Mouse (Mus musculus) MEL (cell line): ENCODE data around the gene Kat7. TPM values are rescaled to one million over a fixed set of nuclear protein-coding genes. Genes with fewer than 3 reads are reported as not detected.

Experiments
- DNase-seq: peaks from one replicate; pipeline ENCODE4 v3.0.0; 2011; ENCODE audit warnings: low read depth, low spot score
- H3K27ac ChIP-seq: 2 replicates; pipeline ENCODE4 v1.5.1; 2012; ENCODE audit warnings: low read depth, mild to moderate bottlenecking, control low read depth, low read length, moderate library complexity; ENCODE audit not compliant: control insufficient read depth
- H3K27me3 ChIP-seq, 2 experiments: fragments of 150-350 bp in 1 of 2; sonication (generic) in 1 of 2; 2 replicates each; pipeline ENCODE4 v1.6.1; 2012; ENCODE audit warnings: low read length in 2 of 2, mild to moderate bottlenecking in 2 of 2, improper control_type of control experiment in 1 of 2, moderate library complexity in 1 of 2; ENCODE audit not compliant: insufficient read depth in 2 of 2, control insufficient read depth in 1 of 2
- H3K36me3 ChIP-seq, 2 experiments: 2 replicates each; pipeline ENCODE4 v1.6.1; 2012 to 2014; ENCODE audit warnings: low read length in 2 of 2, improper control_type of control experiment in 1 of 2, inconsistent platforms in 1 of 2, mild to moderate bottlenecking in 1 of 2; ENCODE audit not compliant: insufficient read depth in 2 of 2, control insufficient read depth in 1 of 2
- H3K4me1 ChIP-seq, 2 experiments: fragments of 150-350 bp in 1 of 2; sonication (generic) in 1 of 2; 2 replicates each; pipeline ENCODE4 v1.6.1; 2012; ENCODE audit warnings: low read length in 2 of 2, improper control_type of control experiment in 1 of 2, mild to moderate bottlenecking in 1 of 2; ENCODE audit not compliant: insufficient read depth in 2 of 2, control insufficient read depth in 1 of 2
- H3K4me3 ChIP-seq, 2 experiments: fragments of 150-350 bp in 1 of 2; sonication (generic) in 1 of 2; 2 replicates each; pipeline ENCODE4 v1.5.1; 2012; ENCODE audit warnings: low read depth in 2 of 2, low read length in 2 of 2, mild to moderate bottlenecking in 2 of 2, moderate library complexity in 2 of 2, control low read depth in 1 of 2, improper control_type of control experiment in 1 of 2; ENCODE audit not compliant: control insufficient read depth in 1 of 2, insufficient read depth in 1 of 2
- H3K79me2 ChIP-seq: 2 replicates; pipeline ENCODE4 v1.6.1; 2012; ENCODE audit warnings: mild to moderate bottlenecking, low read length, moderate library complexity; ENCODE audit not compliant: control insufficient read depth, poor library complexity, insufficient read depth
- H3K9ac ChIP-seq: 2 replicates; pipeline ENCODE4 v1.6.1; 2012; ENCODE audit warnings: low read depth, mild to moderate bottlenecking, control low read depth, low read length, moderate library complexity; ENCODE audit not compliant: control insufficient read depth, poor library complexity, severe bottlenecking
- H3K9me3 ChIP-seq: fragments of 150-350 bp; sonication (generic); replicated peaks from 2 replicates; pipeline ENCODE4 v1.6.1; 2012; ENCODE audit warnings: mild to moderate bottlenecking, low read length, improper control_type of control experiment, moderate library complexity; ENCODE audit not compliant: insufficient read depth
- CHD1 ChIP-seq: IDR thresholded peaks from 2 replicates; pipeline ENCODE4 v1.6.1; 2012; ENCODE audit warnings: low read depth, mild to moderate bottlenecking, inconsistent platforms, low read length, improper control_type of control experiment
- CHD2 ChIP-seq: IDR thresholded peaks from 2 replicates; pipeline ENCODE4 v1.6.1; 2011; ENCODE audit warnings: low read length, improper control_type of control experiment
- ELF1 ChIP-seq: IDR thresholded peaks from 2 replicates; pipeline ENCODE4 v1.6.1; 2014; ENCODE audit warnings: low read depth, mild to moderate bottlenecking, inconsistent platforms, low read length, improper control_type of control experiment, moderate library complexity
- EP300 ChIP-seq, 2 experiments: IDR thresholded peaks; 2 replicates each; pipeline ENCODE4 v1.6.1; 2011; ENCODE audit warnings: improper control_type of control experiment in 2 of 2, low read length in 2 of 2, low read depth in 1 of 2, mild to moderate bottlenecking in 1 of 2
- ETS1 ChIP-seq: IDR thresholded peaks from 2 replicates; pipeline ENCODE4 v1.6.1; 2012; ENCODE audit warnings: low read depth, mild to moderate bottlenecking, inconsistent platforms, low read length, improper control_type of control experiment, moderate library complexity
- GABPA ChIP-seq: IDR thresholded peaks from 2 replicates; pipeline ENCODE4 v1.6.1; 2012; ENCODE audit warnings: low read depth, mild to moderate bottlenecking, inconsistent platforms, low read length, improper control_type of control experiment, moderate library complexity
- HCFC1 ChIP-seq: IDR thresholded peaks from 2 replicates; pipeline ENCODE4 v1.6.1; 2012; ENCODE audit warnings: low read depth, mild to moderate bottlenecking, inconsistent platforms, low read length, improper control_type of control experiment, moderate library complexity
- MAFK ChIP-seq: IDR thresholded peaks from 2 replicates; pipeline ENCODE4 v1.6.1; 2011; ENCODE audit warnings: low read depth, mild to moderate bottlenecking, low read length, improper control_type of control experiment, borderline replicate concordance
- MAX ChIP-seq: IDR thresholded peaks from 2 replicates; pipeline ENCODE4 v1.6.1; 2011; ENCODE audit warnings: low read length, improper control_type of control experiment
- MXI1 ChIP-seq: IDR thresholded peaks from 2 replicates; pipeline ENCODE4 v1.6.1; 2011; ENCODE audit warnings: mild to moderate bottlenecking, low read depth, low read length, improper control_type of control experiment
- MYB ChIP-seq: IDR thresholded peaks from 2 replicates; pipeline ENCODE4 v1.6.1; 2011; ENCODE audit warnings: mild to moderate bottlenecking, low read depth, low read length, improper control_type of control experiment
- MYC ChIP-seq: IDR thresholded peaks from 2 replicates; pipeline ENCODE4 v1.6.1; 2011; ENCODE audit warnings: low read depth, mild to moderate bottlenecking, low read length, improper control_type of control experiment, moderate library complexity
- NELFE ChIP-seq: IDR thresholded peaks from 2 replicates; pipeline ENCODE4 v1.6.1; 2011; ENCODE audit warnings: low read depth, low read length, improper control_type of control experiment
- POLR2A ChIP-seq, 2 experiments: IDR thresholded peaks; 2 replicates each; pipeline ENCODE4 v1.6.1; 2011 to 2012; ENCODE audit warnings: low read length in 2 of 2, mild to moderate bottlenecking in 2 of 2, control low read depth in 1 of 2, improper control_type of control experiment in 1 of 2, low read depth in 1 of 2, moderate library complexity in 1 of 2; ENCODE audit not compliant: control insufficient read depth in 1 of 2, insufficient read depth in 1 of 2, poor library complexity in 1 of 2
- POLR2AphosphoS2 ChIP-seq: IDR thresholded peaks from 2 replicates; pipeline ENCODE4 v1.6.1; 2011; ENCODE audit warnings: low read length, improper control_type of control experiment
- RAD21 ChIP-seq: IDR thresholded peaks from 2 replicates; pipeline ENCODE4 v1.6.1; 2011; ENCODE audit warnings: mild to moderate bottlenecking, low read depth, low read length, improper control_type of control experiment
- SIN3A ChIP-seq: IDR thresholded peaks from 2 replicates; pipeline ENCODE4 v1.6.1; 2012; ENCODE audit warnings: low read length, improper control_type of control experiment, inconsistent platforms
- USF1 ChIP-seq: IDR thresholded peaks from 2 replicates; pipeline ENCODE4 v1.6.1; 2014; ENCODE audit warnings: low read depth, mild to moderate bottlenecking, inconsistent platforms, low read length, improper control_type of control experiment, moderate library complexity
- ZC3H11A ChIP-seq: IDR thresholded peaks from 2 replicates; pipeline ENCODE4 v1.6.1; 2012; ENCODE audit warnings: low read depth, mild to moderate bottlenecking, inconsistent platforms, low read length, improper control_type of control experiment
- polyA plus RNA-seq, 2 experiments: library from polyadenylated mRNA; stranded (reverse) in 1 of 2; unstranded in 1 of 2; fragments of >175 nt in 1 of 2; fragments of >200 nt in 1 of 2; gene quantifications; 2 replicates each; pipeline versions ENCODE4 v1.2.1 to v1.2.4; 2012; ENCODE audit warnings: low replicate concordance in 2 of 2, low read depth in 1 of 2; ENCODE audit not compliant: insufficient read length in 2 of 2, insufficient read depth in 1 of 2, missing spikeins in 1 of 2
- total RNA-seq: library from RNA; depleted of rRNA; stranded (reverse); fragments of 300-350 nt; gene quantifications from 2 replicates; pipeline ENCODE4 v1.2.3, GENCODE M21; 2012

Kat7 gene
- total and polyA plus RNA-seq, 3 experiments = 81.4 to 100 (median 95.4) TPM

DNA sequence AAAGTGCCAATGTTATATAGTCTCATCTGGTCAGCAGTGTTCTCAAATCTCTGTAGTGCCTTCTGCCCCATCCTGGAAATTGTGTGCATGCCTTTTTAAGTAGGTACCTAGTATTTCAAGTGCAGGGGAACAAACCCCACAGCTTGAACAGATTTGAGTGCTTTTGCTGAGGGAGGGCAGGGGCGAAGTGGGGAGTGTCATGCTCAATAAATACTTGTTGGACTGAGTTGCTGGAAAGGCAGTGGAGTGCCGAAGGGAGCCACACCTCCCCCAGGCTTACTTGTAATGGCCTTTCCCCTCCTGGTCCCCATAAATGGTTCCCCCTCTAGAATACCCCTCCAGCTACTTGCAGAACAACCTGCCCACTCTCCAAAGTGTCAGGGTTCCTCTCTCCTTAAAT is 34.1 kb upstream of the Kat7 start:
- H3K79me2 ChIP-seq = peaks cover 46% of the 10 kb centered on the region
- peaks cover 41 to 43% of the 10 kb centered on the region in 2 experiments for H3K36me3 ChIP-seq
- H3K4me3 ChIP-seq = no peak overlapping the region
- peaks cover 32% of the 10 kb centered on the region in 2 experiments for H3K4me1 ChIP-seq
- no peak overlapping the region for H3K27ac ChIP-seq
- H3K27me3 ChIP-seq = no peaks in the 10 kb centered on the region
- DNase-seq = no peak
- H3K9ac ChIP-seq = no peak overlapping the region
- H3K9me3 ChIP-seq = no peaks in the 10 kb centered on the region
- TF ChIP-seq MAFK (no peak), SIN3A (no peak), MYC (no peak), EP300 (IDR thresholded peaks at IDR 0.05; ENCODE audit: low read depth in 1 of 2, low read length in 2 of 2) (no peak), MAX (no peak), ETS1 (no peak)
- TF ChIP-seq, all 39 proteins: peak for 0

GRCm38 (mm10) chr11:95343180-95343579 is 33.1 kb upstream of the Kat7 start:
- H3K4me1 ChIP-seq = peaks cover 37 to 41% of the 10 kb centered on the region in 2 experiments
- no peak overlapping the region for H3K4me3 ChIP-seq
- no peak overlapping the region for H3K9ac ChIP-seq
- TF ChIP-seq MXI1 = no peak
- TF ChIP-seq POLR2AphosphoS2 = no peak
- TF ChIP-seq NELFE = no peak
- no peak for TF ChIP-seq RAD21
- TF ChIP-seq POLR2A (IDR thresholded peaks at IDR 0.05; ENCODE audit: control insufficient read depth in 1 of 2, insufficient read depth in 1 of 2, low read depth in 1 of 2, low read length in 2 of 2, poor library complexity in 1 of 2) = no peak; a peak in 1 of 4 replicates
- no peak for TF ChIP-seq MYB
- no peak for TF ChIP-seq MAFK
- no peak for TF ChIP-seq ETS1
- TF ChIP-seq USF1 = no peak
- no peak for TF ChIP-seq ELF1
- no peak for TF ChIP-seq CHD1
- TF ChIP-seq ZC3H11A = no peak
- no peak for TF ChIP-seq HCFC1
- TF ChIP-seq SIN3A = no peak
- TF ChIP-seq CHD2 = no peak
- no peak for TF ChIP-seq MYC
- no peak for TF ChIP-seq GABPA
- peaks cover 56% of the 10 kb centered on the region for H3K79me2 ChIP-seq
- no peak for DNase-seq
- peaks cover 41 to 53% of the 10 kb centered on the region in 2 experiments for H3K36me3 ChIP-seq
- no peak overlapping the region for H3K27ac ChIP-seq
- H3K9me3 ChIP-seq = no peaks in the 10 kb centered on the region
- no peaks in the 10 kb centered on the region for H3K27me3 ChIP-seq
